Mouse (Mus musculus) spleen, postnatal 4 days (tissue): ENCODE data around the gene Axl.

Experiments used
- DNase-seq, 2 experiments: peaks; one replicate each; pipeline ENCODE4 v3.0.0; 2022; ENCODE audit warnings: low spot score in 2 of 2

Gene Axl

GRCm38 (mm10) chr7:25788220-25789128 is at the start of gene Axl:
Gene Axl (minus strand): TSS chr7:25788705.
- peak in 1 of 2 experiments; percentile 26 for DNase-seq

DNA sequence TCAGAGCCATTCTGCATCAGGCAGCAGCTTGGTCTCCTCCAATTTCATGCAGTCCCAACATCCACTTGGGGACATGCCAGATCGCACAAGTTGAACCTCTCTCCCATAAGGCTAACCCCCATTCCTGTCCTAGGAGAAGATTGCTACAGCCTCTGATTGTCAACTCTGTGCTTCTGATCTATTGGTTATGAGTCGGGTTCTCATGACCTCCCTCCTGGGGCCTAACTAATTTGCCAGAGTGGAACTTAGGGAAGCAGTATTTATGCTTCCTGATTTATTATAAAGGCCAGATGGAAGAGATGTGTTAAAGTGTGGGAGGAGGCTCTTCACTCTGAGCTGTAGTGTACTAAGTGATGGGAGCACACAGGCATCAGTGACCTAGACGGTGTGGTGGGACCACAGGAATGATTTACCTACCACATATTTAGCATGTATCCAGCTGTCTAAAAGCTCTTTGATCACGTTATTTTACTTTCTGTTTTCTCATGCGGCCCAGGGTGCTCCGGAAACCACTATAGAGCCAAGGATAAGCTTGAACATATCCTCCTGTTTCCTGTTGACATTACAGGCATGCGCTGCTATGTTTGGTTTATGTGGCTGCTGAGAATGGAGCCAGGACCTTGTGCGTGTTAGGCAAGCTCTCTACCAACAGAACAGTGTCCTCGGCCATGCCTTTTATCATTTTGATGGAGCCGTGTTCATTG is 46.8 kb upstream of the Axl start:
- DNase-seq: no peak

DNA sequence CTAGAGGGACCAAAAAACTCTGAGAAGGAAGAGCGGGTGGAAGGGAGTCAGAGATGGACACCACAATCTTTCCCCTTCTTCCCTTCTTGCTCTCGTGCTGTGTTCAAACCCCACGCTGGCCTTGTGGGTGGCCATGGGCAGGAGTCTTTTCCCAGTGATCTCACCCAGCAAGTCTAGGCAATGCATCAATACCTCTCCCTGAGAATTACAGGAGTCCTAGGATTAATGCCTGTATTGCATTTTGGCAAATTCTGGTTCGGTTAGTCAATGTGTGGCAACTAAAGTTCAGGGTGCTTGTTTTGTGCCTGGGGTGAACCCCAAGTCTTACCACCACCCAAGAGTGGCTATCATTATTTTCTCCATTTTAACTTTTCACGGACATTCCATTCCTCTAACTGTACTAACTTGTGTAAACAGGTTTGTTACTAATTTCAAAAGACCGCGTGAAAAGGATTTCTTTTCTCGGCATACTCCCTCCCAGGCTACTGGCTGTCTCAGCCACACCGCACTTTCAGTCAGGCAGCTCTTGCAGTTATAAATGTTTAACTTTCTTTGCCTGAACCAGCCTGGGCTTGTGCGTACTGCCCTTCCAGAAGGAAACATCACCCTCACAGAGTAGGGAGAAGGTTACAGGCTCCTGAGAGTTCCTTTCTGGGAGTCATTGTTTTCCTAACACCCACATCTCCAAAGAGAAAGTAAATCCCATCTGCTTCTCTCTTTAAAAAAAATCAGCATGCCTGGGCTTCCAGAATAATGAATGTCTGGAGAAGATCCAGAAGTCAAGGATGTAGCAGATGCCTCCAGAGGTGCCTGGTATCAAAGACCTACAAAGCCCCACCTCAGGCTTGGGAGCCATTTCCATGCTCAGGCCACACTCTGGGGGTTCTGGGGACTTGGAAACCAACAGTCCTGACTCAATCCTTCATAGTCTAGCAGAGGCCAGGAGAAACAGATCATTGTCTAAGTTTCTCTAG is 43.3 kb upstream of the Axl start:
- DNase-seq: no peak

- DNase-seq: no peak
Observed at GRCm38 (mm10) chr7:25830251-25830650, 41.7 kb upstream of the Axl start.

DNA sequence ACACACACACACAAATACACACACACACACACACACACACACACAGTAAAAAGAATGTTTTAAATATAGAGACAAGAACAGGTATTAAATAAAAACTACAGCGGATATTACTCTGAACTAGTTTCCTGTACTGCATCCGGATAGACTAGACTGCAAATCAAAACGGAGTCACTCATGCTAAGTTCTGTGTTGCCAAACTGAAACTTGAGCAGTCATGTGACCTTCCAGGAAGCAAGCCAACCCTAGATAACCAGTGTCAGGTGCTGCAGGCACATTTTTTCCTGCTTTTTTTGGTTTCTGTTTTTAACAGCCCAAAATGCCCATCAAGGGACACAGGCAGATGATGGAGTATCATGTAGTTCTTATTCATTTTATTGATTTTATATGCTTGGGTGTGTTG is 38.7 kb upstream of the Axl start:
- DNase-seq: no peak

- DNase-seq: no peak
Observed at GRCm38 (mm10) chr7:25826029-25826428, 37.5 kb upstream of the Axl start.

DNA sequence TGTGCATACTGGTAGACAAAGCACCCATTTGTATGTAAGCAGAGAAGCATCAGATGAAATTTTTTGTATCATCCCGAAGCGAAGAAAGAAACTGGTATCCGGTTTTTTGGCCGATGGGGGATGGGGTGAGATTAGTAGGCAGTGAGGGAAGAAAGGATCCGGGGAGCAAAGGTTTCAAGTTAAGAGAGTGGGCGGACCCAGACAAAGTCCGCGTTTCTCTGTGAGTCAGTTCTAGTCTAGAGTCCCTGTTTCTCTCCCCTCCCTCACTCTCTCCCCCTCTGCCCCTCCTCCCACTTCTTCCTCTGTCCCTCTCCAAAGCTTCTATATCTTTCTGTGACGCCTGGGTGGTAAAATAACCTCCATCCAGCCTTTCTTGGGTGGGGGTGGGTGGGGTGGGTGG is 36.5 kb upstream of the Axl start:
- DNase-seq: no peak

DNA sequence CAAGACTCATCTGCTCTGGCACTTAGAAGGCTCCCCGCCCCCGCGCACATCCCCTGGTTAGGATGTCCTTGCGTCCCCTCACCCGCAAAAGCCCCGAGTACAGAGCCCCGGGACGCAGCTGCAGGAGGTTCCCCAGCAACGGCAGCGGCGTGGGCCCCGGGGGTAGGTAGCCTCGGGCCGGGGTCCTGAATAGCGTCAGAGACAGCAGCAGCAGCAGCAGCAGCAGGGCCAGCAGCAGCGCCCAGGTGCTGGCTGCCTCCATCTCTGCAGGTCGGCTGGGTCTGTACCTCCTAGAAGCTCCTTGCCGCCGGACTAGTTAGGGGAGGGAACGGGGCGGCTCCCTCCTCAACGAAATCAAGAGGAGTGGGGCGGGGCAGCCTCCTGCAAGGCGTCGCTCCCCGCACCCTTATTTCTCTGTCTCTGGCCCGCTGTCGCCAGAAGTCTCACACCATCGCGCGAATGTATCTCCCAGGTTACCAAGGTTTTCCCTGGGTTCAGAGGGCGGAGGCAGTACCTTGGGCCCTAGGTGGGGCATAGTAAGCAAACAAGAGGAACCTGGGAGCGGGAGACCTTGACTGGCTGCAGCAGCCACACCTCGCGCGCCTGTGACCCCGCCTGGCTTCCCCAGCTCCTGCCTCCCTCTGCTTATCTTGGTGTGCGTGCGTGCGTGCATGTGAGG is 27.9 kb upstream of the Axl start, which contains the start of gene Cyp2s1:
Cyp2s1 (minus strand) TSS at position 673 of the 679 bp plus-strand sequence.
- no peak for DNase-seq

DNA sequence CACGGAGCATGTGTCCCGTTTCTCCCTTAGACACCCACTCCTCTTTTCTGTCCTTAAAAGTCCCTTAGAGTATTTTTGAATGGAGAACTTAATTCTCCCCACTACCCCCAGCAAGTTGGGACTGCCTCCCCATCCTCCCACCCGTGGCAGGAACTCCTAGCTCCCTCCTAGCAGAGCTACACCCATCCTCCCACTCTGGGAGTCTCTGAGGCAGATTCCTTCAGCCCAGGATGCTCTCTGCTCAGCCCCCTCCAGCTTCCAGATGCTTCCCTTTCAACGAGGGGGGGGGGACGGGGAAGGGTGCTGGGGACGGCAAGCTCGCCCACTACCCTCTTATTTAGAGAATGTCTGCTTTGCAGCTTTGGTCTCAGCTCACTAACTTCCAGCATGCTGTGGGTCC is 27.1 kb upstream of the Axl start:
- no peak for DNase-seq

- no peak for DNase-seq
Observed at GRCm38 (mm10) chr7:25814711-25815110, 26.2 kb upstream of the Axl start.

DNA sequence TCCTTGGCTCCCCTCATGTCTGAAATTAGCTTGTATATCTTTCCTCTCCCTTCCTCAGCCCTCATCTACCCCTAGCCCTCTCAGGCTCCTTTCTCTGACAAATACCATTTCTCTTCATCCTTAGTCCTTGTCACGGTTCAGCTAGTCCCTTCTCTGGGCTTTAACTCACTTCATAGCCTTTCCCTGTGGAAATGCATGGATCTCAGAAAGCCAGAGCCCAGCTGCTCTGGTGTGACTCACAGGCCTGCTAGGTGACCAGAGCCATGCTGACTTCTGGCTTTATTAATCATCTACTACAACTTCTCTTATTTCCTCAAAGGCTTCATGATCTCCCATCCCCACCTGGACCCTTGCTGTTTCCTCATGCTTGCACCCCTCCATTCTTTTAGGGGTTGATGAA is 23.7 kb upstream of the Axl start:
- DNase-seq: no peak

DNA sequence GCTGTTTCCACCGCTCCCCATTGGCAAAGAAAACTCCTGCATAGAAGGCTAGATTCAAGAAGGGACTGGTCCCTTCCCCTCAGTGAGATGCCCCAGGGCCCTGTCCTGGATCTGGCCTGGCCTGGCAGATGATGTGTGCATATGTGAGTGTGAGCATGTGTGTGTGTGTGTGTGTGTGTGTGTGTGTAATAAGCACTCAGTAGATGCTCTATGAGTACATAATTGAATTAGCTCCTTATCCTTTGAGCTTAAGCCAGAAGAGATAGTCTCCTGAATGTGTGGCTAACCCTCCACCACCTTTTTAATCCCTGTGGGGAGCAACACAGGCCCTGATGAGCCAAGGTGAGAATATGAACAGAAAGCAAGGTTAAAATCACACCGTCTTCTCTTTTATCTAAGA is 23.2 kb upstream of the Axl start:
- DNase-seq: no peak

DNA sequence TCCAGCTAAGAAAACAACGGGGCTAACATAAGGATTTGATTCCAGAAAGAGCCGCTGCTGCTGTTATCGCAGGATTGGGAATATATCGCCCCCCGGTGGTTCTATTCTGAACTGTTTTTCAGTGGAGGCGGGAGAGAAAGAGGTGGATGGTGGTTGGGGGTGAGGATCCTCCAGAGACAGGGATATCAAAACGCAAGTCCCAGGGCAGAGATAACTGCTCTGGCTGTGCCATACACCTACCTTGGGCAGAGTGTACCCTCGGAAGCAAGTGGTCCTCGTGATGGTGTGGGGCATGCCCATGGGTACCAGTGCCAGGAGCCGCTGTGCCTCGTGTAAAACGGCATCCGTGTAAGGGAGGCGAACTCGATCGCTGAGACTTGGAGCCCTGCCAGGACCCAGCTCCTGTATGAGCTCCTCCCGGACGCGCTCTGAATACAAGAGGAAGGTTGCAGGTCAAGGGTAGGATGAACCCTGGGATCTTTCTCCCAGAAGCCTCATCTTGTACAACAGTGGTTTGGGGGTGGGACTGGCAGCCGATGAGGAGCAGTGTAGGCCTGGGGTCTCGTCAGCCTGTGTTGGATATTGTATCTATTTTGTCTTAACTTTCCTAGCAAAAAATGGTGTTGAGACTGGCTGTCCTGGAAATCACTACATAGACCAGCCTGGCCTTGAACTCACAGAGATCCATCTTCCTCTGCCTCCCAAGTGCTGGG is 17.3 kb upstream of the Axl start:
- DNase-seq: peak; percentile 54 to 77

DNA sequence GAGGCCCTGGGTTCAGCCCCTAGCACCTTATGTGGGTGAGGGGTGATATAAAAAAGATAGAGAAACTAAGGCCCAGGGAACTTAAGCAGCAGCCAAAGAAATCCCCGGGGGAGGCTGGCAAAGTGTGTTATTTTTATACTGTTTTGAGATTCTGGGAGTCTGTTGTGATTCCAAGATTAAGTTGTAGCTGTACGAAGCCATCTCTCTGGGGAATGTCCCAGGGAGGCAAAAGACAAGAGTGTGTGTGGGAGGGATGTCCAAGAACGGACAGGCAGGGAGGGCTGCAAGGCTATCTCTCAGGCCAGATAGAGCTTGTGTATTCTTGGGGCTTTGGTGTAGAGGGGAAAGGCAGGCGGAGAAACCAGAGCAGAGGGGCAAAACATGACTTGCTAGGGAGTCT is 16.3 kb upstream of the Axl start:
- DNase-seq: no peak

- DNase-seq: no peak
Observed at GRCm38 (mm10) chr7:25803460-25803859, 15.0 kb upstream of the Axl start.

GRCm38 (mm10) chr7:25802241-25803125 is 14.0 kb upstream of the Axl start:
- DNase-seq: peak in 1 of 2 experiments; percentile 19

DNA sequence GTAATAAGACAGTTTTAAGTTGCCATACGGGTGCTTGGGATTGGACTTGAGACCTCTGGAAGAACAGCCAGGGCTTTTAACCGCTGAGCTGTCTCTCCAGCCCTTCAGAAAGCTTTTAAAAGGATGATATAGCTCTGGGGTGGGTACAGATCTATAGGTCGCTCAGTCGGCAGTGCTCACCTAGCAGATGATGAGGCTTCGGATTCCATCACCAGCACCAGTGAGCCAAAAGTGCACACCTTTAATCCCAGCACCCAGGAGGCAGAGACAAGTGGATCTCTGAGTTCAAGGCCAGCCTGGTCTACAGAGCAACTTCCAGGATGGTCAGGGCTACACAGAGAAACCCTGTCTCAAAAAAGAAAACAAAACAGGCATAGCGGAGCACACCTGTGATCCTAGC is 12.5 kb upstream of the Axl start:
- no peak for DNase-seq

- no peak for DNase-seq
Observed at GRCm38 (mm10) chr7:25799369-25799768, 10.9 kb upstream of the Axl start.

DNA sequence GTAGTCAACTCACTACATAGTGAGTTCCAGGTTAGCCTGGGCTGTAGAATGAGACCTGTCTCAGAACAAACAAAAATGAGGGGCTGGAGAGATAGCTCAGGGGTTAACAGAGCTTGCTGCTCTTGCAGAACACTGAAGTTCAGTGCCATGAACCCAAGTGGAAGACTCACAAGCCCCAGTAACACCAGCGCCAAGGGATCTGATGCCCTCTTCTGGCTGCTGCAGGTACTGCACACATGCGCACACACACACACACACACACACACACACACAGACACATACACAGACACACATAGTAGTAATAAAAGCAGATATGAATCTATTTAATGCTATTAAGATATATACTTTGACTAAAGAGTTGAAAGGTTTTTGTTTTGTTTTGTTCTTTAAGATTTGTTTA is 10.0 kb upstream of the Axl start:
- DNase-seq: no peak

- DNase-seq: no peak
Observed at GRCm38 (mm10) chr7:25794775-25795174, 6.3 kb upstream of the Axl start.
